Mouse (Mus musculus): ENCODE data around the gene Cyb5r1.

DNA sequence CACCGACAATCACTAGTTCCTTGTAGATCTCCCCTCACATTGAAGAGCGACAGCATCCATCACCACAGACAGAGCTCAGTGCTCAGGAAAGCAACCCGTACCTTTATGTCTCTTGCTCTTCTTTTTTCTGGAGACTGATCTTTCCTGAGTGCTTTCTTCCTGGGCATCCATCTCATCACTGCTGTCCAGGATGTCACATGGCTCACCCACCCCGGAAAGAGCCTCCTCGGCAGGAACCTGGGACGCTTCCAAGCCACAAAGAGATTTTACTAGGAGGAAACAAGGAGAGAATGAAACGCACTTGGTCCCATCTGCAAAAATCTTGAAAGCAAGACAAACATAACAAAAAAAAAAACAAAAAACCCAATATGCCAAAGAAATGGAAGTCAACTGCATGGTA is 44.7 kb upstream of the Cyb5r1 start:
- TF ChIP-seq CTCF (IDR thresholded peaks at IDR 0.05; ENCODE audit: control insufficient read depth, insufficient read depth, insufficient replicate concordance, low read depth, low read length) = no peak
- no peak for TF ChIP-seq POLR2A (IDR thresholded peaks at IDR 0.05; ENCODE audit: control insufficient read depth, low read depth, low read length)
